Mouse (Mus musculus): Measurements from ENCODE around the gene Cyp4f37.
"Not testable (repeated sequence)": the region's sequence is repeated elsewhere in the genome, so short reads cannot be mapped to it uniquely, and the experiment has no call there.

- not testable (repeated sequence) for TF ChIP-seq CTCF (IDR thresholded peaks at IDR 0.05; ENCODE audit: low read depth, low read length); POLR2A (IDR thresholded peaks at IDR 0.05; ENCODE audit: extremely low read depth, insufficient read depth, low read length)
Observed at GRCm38 (mm10) chr17:32610231-32610630, 10.9 kb upstream of the Cyp4f37 start.
